Mouse (Mus musculus) monocyte, adult 5-6 weeks (primary cell): ENCODE results near the gene Rab23. TPM values are rescaled to one million over a fixed set of nuclear protein-coding genes. Genes with fewer than 3 reads are reported as not detected.
"Not testable (repeated sequence)": the region's sequence is repeated elsewhere in the genome, so short reads cannot be mapped to it uniquely, and the experiment has no call there.

Experiments
- ATAC-seq: fragments of 153-309, 156-312 bp; replicated peaks from 2 replicates; pipeline ENCODE4 v1.8.0; 2017; ENCODE audit warnings: mild to moderate bottlenecking; ENCODE audit not compliant: low TSS enrichment, insufficient number of reproducible peaks, severe bottlenecking, poor library complexity, low FRiP score
- total RNA-seq: library from RNA; stranded (forward); fragments of 200-1000, 200-491, 200-594 nt; gene quantifications from 3 replicates; pipeline ENCODE4 v1.2.3, GENCODE M21; 2017

Rab23 gene
- total RNA-seq, 1 experiment from 2014 or later, result 0.57 TPM

DNA sequence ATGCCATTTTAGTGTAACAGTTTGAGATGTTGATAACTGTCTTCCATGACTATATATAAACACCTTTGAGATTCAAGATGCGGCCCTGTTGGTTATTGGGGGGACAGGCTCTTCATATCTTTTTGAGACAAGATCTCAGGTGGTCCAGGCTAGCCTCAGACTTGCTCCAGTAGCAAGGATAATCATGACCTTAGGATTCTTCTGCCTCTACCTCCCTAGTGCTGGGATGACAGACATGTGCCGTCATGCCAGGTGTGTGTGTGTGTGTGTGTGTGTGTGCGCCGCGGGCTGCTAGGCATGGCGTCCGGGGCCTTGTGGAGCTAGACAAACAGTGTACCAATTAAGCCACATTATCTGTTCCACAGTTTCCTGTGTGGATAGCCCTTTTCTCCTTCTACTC, 1.3 kb downstream of the Rab23 start:
- no peak for ATAC-seq

DNA sequence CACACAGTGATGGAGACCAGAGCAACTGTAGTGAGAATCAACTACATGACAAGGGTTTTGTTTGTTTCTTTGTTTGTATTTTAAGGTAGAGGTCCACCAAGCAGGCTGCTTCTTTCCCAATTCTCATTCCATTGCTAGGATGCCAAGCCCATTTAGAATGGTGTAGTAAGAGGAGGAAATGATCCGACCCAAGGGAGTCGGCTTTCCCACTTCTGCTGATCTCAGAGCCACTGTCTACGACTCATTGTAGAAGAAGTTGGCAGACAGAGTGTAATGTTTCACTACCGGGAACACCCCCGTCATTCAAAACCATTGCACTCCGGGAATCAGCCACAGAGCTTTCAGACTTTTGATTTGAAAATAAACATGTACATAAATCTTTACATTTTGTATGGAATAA, 4.8 kb downstream of the Rab23 start:
- no peak for ATAC-seq

DNA sequence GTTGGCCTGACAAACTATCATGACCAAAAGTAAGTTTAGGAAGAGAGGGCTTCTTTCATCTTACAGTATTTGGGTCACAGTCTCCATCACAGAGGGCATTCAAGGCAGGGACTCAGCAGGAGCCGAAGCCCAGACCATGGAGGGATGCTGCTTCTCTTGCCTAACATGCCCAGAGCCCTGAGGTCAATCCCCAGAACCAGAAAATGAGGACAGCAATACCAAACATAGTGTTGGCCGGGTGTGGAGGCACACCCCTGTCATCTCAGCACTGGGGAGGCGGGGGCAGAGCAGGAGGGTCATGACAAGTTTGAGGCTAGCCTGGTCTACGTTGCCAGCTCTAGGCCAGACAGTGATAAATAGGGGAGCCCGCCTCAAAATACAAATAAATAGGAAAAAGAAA, 5.4 kb downstream of the Rab23 start:
- no peak for ATAC-seq

DNA sequence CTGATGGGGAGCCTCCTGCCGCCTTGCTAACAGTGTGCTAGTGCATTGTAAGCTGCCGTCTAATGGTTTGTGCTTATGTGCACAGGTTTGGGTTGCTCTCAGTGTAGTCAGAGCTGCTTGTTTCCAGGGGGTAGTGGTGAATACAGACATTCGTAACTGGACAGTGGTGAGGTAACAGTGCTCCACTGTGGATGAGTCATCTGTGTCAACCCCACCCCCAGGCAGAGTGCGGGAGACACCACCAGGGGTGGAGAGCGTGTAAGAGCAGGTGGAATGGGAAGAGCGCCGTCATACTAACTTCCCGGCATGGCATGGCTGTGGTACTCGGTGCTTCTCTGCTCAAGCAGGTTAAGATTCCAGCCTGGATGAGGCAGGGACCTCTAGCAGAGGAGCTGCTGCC, 13.4 kb downstream of the Rab23 start:
- no peak for ATAC-seq

DNA sequence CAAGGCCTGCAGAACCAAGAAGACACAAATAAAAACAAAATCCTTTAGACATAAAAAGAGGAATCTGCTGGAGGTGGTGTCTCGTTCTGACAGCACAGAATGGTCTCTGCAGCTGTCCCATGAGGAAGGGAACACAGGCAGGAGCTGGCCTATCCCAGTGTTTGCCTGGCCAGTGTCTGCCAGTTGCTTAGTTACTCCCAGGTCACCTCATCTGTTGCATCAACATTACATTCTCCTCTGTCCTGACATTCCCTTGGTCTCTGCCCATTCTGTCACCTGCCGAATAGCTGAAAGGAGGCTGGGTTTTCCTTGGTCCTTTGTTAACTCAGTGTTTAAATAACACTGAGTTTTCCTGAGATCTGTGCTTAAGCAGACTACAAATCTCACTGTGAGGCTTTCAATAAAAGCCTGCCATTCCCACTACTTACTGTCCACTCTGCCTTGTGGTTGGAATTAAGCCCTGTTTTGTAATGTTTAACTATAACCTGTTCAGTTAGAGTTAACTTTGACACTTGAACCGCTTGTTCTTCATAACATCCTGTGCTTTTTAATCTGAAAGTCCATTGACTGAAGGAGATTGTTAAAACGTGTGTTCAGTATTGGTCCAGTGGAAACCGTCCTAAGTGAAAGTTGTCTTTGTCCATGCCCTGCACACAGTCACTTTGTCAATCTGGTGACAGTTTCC, 14.5 kb downstream of the Rab23 start:
- no peak for ATAC-seq

DNA sequence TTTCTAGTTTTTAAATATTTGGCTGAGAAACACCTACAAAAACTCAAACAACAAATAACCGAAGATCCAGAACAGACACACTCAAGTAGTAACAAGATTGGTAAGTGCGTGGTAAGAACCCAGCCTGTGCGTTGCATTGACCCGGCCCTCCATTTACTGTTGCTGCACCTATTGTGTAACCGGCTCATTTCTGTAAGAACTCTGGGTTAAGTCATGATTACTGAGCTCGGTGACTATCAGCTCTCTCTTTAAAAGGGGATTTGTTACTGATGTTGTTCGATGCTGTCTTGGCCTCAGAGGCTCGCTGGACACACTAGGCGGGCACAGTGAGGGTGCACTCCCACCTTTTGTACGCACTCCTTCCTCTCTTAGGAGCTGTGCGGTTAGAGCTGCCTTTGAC, 18.6 kb downstream of the Rab23 start:
- ATAC-seq, result no peak

DNA sequence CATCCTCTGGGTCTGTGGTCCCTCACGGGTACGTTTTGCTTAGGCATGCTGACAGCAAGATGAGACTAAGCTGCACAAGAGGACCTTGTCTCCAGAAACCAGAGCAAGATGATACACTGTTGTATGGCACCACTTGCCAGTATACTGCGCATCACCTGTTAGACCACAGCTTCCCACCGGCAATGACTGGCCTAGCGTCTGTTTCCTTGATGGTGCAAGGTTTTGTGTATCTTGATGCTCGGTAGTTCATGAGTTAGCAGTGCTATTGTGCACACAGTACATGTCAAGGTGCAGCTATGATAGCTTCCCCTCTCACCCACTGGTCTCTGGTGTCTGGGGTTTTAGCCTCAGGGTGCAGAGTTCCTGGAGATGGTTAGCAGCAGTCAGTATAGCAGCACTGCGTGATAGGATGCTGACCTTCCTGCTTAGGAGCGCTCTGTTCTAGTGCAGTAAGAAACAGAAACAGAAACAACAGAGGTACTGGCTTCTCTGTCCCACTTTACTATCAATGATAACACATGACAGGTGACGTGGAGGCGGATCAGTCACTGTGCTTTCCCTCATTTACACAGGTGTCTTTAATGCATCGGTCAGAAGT, 19.1 kb downstream of the Rab23 start:
- ATAC-seq, result 0 out of 2 replicates have a peak, but pooled peaks have one; percentile 2

DNA sequence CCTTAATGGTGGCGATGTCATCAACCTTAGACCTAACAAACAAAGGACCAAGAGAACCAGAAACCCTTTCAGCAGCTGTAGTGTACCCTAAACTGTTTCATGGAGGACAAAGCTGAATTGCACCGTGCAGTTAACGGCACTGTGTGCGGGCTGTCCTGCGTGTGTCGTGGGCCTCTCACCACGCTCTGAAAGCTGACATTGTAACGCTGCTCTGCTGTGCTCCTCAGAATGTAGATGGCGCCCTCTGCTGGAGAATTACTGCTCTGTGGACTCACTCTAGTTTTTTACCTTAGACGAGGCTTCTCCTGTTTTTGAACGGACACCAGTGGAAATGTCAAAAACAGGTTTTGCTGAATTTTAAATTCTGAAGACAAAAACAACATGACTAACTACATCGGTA, 19.6 kb downstream of the Rab23 start:
- ATAC-seq, result peak; percentile 81

DNA sequence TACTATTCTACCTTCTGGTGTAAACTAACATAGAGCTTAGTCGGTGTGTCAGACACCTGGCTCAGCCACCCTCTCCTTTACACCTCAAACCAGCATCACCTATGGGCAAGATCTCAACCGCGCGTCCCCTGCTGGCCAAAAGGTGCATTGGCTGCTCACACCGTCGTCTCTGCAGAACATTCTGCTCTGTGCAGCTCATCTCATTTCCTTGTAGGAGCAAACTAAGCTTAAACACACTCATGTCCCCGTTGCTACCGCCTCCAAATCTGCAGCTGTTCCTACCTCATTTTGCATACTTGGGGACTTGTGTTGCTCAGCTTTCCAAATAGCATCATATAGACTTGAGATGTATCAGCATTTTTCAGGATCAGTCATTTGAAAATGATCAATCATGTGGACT, 23.2 kb downstream of the Rab23 start:
- no peak for ATAC-seq

DNA sequence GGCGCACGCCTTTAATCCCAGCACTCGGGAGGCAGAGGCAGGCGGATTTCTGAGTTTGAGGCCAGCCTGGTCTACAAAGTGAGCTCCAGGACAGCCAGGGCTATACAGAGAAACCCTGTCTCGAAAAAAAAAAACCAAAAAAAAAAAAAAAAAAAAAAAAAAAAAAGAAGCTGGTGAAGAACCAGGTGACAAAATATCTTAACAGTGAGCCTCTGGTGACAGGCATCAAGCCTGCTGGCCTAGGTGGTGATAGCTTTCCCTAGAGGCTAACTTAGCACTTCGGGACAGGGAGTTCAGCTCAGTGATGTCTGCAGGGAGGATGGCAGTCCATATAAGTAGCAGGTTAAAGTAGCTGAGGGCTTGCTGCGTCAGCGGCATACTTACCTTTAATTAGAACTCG, 25.1 kb downstream of the Rab23 start:
- ATAC-seq, result not testable (repeated sequence)

DNA sequence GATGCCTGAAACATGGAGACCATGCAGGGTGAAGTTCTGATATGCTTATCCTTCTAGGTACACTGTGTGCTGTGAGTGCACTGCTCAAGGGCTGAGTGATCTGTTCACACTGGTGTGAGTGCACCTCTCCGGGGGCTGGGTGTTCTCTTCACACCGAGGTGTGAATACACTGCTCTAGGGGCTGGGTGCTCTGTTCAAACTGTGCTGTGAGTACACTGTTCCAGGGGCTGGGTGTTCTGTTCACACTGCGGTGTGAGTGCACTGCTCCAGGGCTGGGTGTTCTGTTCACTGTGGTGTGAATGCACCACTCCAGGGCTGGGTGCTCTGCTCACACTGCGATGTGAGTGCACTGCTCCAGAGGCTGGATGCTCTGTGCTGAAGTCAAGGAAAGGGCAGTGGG, 26.2 kb downstream of the Rab23 start:
- ATAC-seq, result no peak

DNA sequence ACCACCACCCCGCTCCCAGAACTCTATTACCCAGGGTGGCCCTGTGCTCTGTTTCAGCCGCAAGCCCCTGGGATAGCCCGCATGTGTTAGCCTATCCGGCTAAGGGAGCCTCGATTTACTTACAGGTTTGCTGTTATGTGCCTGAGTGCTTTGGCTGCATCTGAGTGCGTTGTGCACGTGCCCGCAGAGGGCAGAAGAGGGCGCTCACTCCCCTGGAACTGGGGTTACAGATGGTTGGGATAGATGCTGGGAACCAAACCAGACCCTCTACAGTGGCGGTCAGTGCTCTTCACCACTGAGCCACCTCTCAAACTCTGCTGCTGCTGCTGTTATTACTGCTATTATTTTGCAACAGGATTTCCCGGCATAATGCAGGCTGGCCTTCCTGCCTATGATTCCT, 29.4 kb downstream of the Rab23 start:
- no peak for ATAC-seq

DNA sequence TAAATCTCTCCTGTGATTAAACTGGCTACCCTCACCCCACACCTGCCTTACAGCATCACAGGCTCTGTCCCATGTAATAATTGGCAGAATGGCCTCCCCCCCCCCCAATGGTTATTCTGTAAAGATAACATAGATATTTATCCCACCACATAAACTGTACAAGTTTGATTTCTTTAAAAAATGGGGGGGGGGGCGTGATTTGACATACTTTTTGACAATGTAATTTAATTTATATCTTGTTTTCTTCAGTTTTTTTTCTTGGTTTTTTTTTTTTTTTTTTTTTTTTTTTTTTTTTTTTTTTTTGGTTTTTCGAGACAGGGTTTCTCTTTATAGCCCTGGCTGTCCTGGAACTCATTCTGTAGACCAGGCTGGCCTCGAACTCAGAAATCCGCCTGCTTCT, 30.0 kb downstream of the Rab23 start:
- ATAC-seq, result not testable (repeated sequence)

DNA sequence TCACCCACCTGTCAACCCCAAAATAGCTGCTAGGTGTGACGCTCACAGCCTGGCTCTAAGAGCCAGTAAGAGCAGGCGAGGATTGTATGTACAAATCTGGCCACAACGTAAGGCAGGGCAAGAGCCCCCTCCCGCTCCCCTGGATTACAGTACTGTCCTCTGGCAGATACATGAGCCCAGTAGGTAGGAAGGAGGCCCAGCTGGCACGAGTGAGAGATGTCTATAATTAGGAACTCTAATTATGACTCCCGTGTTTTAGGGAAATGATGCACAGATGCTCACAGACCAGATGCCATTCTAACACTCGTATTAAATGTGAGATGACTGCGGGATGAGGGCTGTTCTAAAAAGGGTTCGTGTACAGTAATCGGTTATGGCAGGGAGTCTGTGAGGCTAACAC, 31.6 kb downstream of the Rab23 start:
- ATAC-seq, result no peak

DNA sequence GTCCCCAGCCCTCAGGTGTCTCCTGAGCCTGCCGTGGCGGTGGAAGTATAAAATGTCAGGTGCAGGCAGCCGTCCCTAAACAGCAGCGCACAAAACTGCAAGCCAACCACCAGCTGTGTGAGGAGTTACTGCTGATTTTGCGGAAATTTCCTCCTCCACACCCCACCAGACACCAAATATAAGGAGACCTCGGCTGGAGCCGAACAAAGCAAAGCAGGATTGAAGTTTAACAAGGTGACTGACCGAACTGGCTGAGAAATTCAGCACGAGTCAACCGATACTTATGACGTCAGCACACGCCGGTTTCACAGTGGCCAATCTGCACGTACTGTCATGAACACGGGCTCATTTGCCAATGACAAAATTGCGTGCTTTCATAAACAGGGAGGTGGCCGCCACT, 34.4 kb downstream of the Rab23 start:
- no peak for ATAC-seq

DNA sequence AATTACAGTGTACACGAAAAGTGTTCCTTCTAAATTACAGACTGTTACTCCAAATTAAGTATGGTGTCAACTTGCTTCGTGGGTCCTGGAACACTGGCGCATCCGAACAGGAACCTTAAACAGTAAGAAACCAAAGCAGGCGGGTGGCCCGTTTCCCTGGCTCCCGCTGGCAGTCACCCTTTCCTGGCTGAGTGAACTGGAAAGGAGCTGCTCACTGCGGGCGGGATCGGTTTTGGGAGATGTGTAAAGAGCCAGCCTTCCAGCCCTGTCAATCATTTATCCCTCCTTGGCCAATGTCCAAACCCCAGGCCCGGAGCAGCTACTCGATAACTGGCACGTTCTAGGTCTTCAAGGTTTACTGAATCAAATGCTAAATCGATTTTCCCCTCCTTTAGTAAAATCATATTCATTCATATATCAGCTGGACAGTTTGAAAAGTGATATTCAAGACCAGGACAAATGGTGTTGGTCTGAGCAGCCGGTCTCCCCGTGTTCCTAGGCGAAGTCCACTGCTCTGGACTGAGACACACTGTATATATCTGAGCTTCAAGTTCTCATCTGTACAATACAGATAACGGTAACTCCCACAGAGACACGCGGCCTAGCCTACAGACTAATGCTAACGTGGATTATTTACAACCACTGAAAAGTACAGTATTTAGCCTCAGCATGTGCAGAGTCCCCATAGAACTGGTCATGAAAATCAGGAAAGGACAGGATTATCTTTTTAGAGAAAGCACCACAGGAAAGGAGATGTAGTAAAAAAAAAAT, 35.5 kb downstream of the Rab23 start:
- ATAC-seq, result no peak

DNA sequence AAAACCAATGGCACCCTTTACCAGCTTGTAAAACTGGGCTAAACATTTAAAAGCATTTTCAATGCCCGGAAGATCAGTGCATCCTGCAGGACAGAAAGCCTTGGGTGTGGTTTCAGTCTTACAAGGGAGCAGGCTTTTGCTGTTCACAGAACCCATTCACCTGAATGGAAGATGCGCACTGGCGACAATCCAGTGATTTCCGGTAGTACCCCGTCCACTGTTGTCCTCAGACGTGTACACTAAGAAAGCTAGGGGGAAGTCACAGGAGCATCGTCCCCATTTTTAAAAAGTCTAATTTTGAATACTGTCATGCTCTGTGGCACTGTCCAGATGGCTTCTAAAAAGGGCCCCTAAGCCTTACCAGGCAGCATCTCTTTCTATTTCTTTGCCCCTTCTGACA, 36.1 kb downstream of the Rab23 start:
- ATAC-seq, result no peak

DNA sequence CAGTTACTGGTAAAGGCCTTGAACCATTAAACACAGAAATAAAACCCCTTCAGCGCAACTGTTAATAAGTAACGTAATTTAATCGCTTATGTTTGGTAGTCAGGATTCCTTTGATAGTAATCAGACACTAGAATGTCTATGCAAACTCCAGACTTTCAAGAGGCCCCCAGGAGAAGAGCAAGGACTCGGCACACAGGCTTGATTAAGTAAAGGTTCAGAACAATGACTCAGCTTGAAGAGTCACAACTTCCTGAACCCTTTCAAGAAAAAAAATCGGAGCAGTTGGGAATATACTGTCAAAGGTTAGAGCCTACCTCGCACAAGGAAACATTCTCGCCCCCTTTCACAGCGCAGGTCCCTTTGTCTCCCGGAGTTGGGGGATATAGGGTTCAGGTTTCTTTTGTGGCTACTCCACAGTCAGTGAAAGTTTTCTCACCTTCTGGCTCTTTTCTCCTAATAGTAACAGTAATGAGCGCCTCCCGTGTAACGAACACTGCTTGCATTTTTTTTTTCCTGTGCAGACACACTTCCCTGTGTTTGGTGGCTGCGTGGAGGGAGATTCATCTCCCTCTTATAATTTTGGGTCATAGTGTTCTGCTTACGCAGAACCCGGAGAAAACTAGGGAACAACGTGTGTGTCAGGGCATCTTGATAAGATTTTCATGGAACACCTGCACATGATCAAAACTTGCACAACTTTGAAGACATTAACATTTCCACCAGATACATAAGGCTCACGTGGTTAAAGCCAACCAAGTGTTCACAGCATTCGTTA, 36.8 kb downstream of the Rab23 start:
- no peak for ATAC-seq

DNA sequence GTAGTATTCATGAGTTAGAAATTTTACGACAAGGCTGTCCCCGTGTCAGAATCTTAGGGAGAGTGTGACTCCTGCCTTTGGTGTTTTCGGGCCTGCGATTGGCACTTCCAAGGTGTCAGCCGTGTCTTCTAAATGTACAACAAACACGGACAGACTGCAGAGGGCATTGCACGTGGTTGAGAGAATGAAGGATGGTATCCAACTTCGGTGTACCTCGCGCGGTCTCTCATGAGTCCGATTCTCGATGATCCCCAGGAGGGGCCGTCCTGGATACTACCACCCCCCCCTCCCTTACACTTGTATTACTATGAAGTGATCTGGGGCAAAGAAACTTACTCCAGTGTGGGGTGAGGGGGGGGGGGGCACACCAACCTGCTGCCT, 37.3 kb downstream of the Rab23 start:
- ATAC-seq, result no peak
